Mouse (Mus musculus): Measurements from ENCODE around the gene C730034F03Rik. TPM values are rescaled to one million over a fixed set of nuclear protein-coding genes. Genes with fewer than 3 reads are reported as not detected.
A peak's percentile ranks its signal among the peaks of the same experiment; 100 is the strongest.
"Not testable (repeated sequence)": the region's sequence is repeated elsewhere in the genome, so short reads cannot be mapped to it uniquely, and the experiment has no call there.

C730034F03Rik gene
- polyA plus RNA-seq, 1 experiment from 2014 or later, result 1.9 TPM

- DNase-seq (ENCODE audit: low spot score, missing footprints), result peak; percentile 90
- H3K4me1 ChIP-seq (ENCODE audit: control insufficient read depth, insufficient read depth, low read length), result peaks cover 10% of the 10 kb centered on the region
- peak overlapping the region; percentile 83 for H3K9ac ChIP-seq (ENCODE audit: low read length)
- H3K27me3 ChIP-seq (ENCODE audit: control insufficient read depth, insufficient read depth, low read length), result no peaks in the 10 kb centered on the region
- no peaks in the 10 kb centered on the region for H3K9me3 ChIP-seq (ENCODE audit: control insufficient read depth, low read length)
- H3K4me2 ChIP-seq, result peak overlapping the region; percentile 90
- WGBS, result 4% methylated on average over 22 of the region's 22 CpGs
- H3K27ac ChIP-seq (ENCODE audit: low read depth, low read length), result no peak overlapping the region; the same call in 1 of the 2 replicates
- peak; percentile 67 for ATAC-seq (ENCODE audit: low FRiP score)
- peak overlapping the region; percentile 81 for H3K4me3 ChIP-seq (ENCODE audit: low read depth, low read length)
- H3K36me3 ChIP-seq (ENCODE audit: control insufficient read depth, insufficient read depth, low read length), result peaks cover 4% of the 10 kb centered on the region; the same call in 1 of the 2 replicates
Observed at GRCm38 (mm10) chr15:89428821-89429351, 503 bp upstream of the C730034F03Rik start.

GRCm38 (mm10) chr15:89430341-89430740, 952 bp downstream of the C730034F03Rik start:
- no peaks in the 10 kb centered on the region for H3K9me3 ChIP-seq (ENCODE audit: control insufficient read depth, low read length)
- DNase-seq (ENCODE audit: low spot score, missing footprints) (peak; percentile 85), ATAC-seq (ENCODE audit: low FRiP score) (no peak)
- H3K4me2 ChIP-seq, result peak overlapping the region; percentile 90
- H3K4me1 ChIP-seq (ENCODE audit: control insufficient read depth, insufficient read depth, low read length), result peaks cover 10% of the 10 kb centered on the region
- 47% methylated on average over 6 of the region's 6 CpGs for WGBS
- H3K36me3 ChIP-seq (ENCODE audit: control insufficient read depth, insufficient read depth, low read length), result peaks cover 4% of the 10 kb centered on the region; the same call in 1 of the 2 replicates
- peak overlapping the region; percentile 81 for H3K4me3 ChIP-seq (ENCODE audit: low read depth, low read length)
- peak overlapping the region; percentile 92 for H3K27ac ChIP-seq (ENCODE audit: low read depth, low read length)
- peak overlapping the region; percentile 83 for H3K9ac ChIP-seq (ENCODE audit: low read length)
- H3K27me3 ChIP-seq (ENCODE audit: control insufficient read depth, insufficient read depth, low read length), result no peaks in the 10 kb centered on the region

- H3K4me2 ChIP-seq; H3K27ac ChIP-seq (ENCODE audit: low read depth, low read length); H3K9me3 ChIP-seq (ENCODE audit: control insufficient read depth, low read length); H3K4me1 ChIP-seq (ENCODE audit: control insufficient read depth, insufficient read depth, low read length); H3K27me3 ChIP-seq (ENCODE audit: control insufficient read depth, insufficient read depth, low read length); H3K4me3 ChIP-seq (ENCODE audit: low read depth, low read length); H3K36me3 ChIP-seq (ENCODE audit: control insufficient read depth, insufficient read depth, low read length); ATAC-seq (ENCODE audit: low FRiP score); H3K9ac ChIP-seq (ENCODE audit: low read length): not testable (repeated sequence)
- DNase-seq (ENCODE audit: low spot score, missing footprints), result peak; percentile 71
- WGBS, result 82% methylated on average over 7 of the region's 9 CpGs
Observed at GRCm38 (mm10) chr15:89430771-89431170, 1.4 kb downstream of the C730034F03Rik start.

- Histone ChIP-seq H3K9ac (ENCODE audit: low read length) (no peak overlapping the region), H3K4me2 (no peak overlapping the region), H3K9me3 (ENCODE audit: control insufficient read depth, low read length) (no peaks in the 10 kb centered on the region), H3K4me3 (ENCODE audit: low read depth, low read length) (no peak overlapping the region), H3K27ac (ENCODE audit: low read depth, low read length) (no peak overlapping the region), H3K27me3 (ENCODE audit: control insufficient read depth, insufficient read depth, low read length) (no peaks in the 10 kb centered on the region), H3K4me1 (ENCODE audit: control insufficient read depth, insufficient read depth, low read length) (peaks cover 10% of the 10 kb centered on the region), H3K36me3 (ENCODE audit: control insufficient read depth, insufficient read depth, low read length) (peaks cover 3% of the 10 kb centered on the region; the same call in 1 of the 2 replicates)
- DNase-seq (ENCODE audit: low spot score, missing footprints) (peak; percentile 64), ATAC-seq (ENCODE audit: low FRiP score) (no peak)
- WGBS, result 87% methylated on average over 3 of the region's 3 CpGs
Observed at GRCm38 (mm10) chr15:89431271-89431670, 1.9 kb downstream of the C730034F03Rik start.

- Histone ChIP-seq H3K4me1 (ENCODE audit: control insufficient read depth, insufficient read depth, low read length) (peaks cover 10% of the 10 kb centered on the region), H3K36me3 (ENCODE audit: control insufficient read depth, insufficient read depth, low read length) (no peaks in the 10 kb centered on the region; the same call in 1 of the 2 replicates), H3K4me2 (no peak overlapping the region), H3K27me3 (ENCODE audit: control insufficient read depth, insufficient read depth, low read length) (no peaks in the 10 kb centered on the region), H3K4me3 (ENCODE audit: low read depth, low read length) (no peak overlapping the region), H3K9me3 (ENCODE audit: control insufficient read depth, low read length) (no peaks in the 10 kb centered on the region), H3K27ac (ENCODE audit: low read depth, low read length) (no peak overlapping the region), H3K9ac (ENCODE audit: low read length) (no peak overlapping the region)
- ATAC-seq (ENCODE audit: low FRiP score) (no peak), DNase-seq (ENCODE audit: low spot score, missing footprints) (peak; percentile 41)
- WGBS, result 90% methylated on average over 6 of the region's 6 CpGs
Observed at GRCm38 (mm10) chr15:89431806-89432205, 2.4 kb downstream of the C730034F03Rik start.

- H3K4me3 ChIP-seq (ENCODE audit: low read depth, low read length), result no peak overlapping the region
- H3K9ac ChIP-seq (ENCODE audit: low read length), result no peak overlapping the region
- no peaks in the 10 kb centered on the region for H3K9me3 ChIP-seq (ENCODE audit: control insufficient read depth, low read length)
- no peaks in the 10 kb centered on the region for H3K36me3 ChIP-seq (ENCODE audit: control insufficient read depth, insufficient read depth, low read length)
- no peaks in the 10 kb centered on the region for H3K27me3 ChIP-seq (ENCODE audit: control insufficient read depth, insufficient read depth, low read length)
- ATAC-seq (ENCODE audit: low FRiP score) (no peak), DNase-seq (ENCODE audit: low spot score, missing footprints) (no peak)
- H3K4me1 ChIP-seq (ENCODE audit: control insufficient read depth, insufficient read depth, low read length), result peaks cover 10% of the 10 kb centered on the region
- no peak overlapping the region for H3K27ac ChIP-seq (ENCODE audit: low read depth, low read length)
- 76% methylated on average over 4 of the region's 4 CpGs for WGBS
- no peak overlapping the region for H3K4me2 ChIP-seq
Observed at GRCm38 (mm10) chr15:89432946-89433345, 3.6 kb downstream of the C730034F03Rik start.

- Histone ChIP-seq H3K4me2 (no peak overlapping the region), H3K9ac (ENCODE audit: low read length) (no peak overlapping the region), H3K27me3 (ENCODE audit: control insufficient read depth, insufficient read depth, low read length) (no peaks in the 10 kb centered on the region), H3K36me3 (ENCODE audit: control insufficient read depth, insufficient read depth, low read length) (no peaks in the 10 kb centered on the region), H3K9me3 (ENCODE audit: control insufficient read depth, low read length) (no peaks in the 10 kb centered on the region), H3K4me1 (ENCODE audit: control insufficient read depth, insufficient read depth, low read length) (peaks cover 4% of the 10 kb centered on the region; the same call in 1 of the 2 replicates), H3K27ac (ENCODE audit: low read depth, low read length) (no peak overlapping the region), H3K4me3 (ENCODE audit: low read depth, low read length) (no peak overlapping the region)
- ATAC-seq (ENCODE audit: low FRiP score), result no peak
- WGBS, result 81% methylated on average over 3 of the region's 3 CpGs
- DNase-seq (ENCODE audit: low spot score, missing footprints), result no peak
Observed at GRCm38 (mm10) chr15:89434136-89434535, 4.7 kb downstream of the C730034F03Rik start.

- no peak overlapping the region for H3K27ac ChIP-seq (ENCODE audit: low read depth, low read length)
- WGBS, result 83% methylated on average over 5 of the region's 5 CpGs
- no peaks in the 10 kb centered on the region for H3K4me1 ChIP-seq (ENCODE audit: control insufficient read depth, insufficient read depth, low read length)
Observed at GRCm38 (mm10) chr15:89435878-89436277, 6.5 kb downstream of the C730034F03Rik start.

GRCm38 (mm10) chr15:89442486-89443070, 13.2 kb downstream of the C730034F03Rik start:
- Histone ChIP-seq H3K9me3 (ENCODE audit: control insufficient read depth, low read length) (no peaks in the 10 kb centered on the region), H3K27ac (ENCODE audit: low read depth, low read length) (no peak overlapping the region), H3K4me2 (no peak overlapping the region), H3K4me1 (ENCODE audit: control insufficient read depth, insufficient read depth, low read length) (no peaks in the 10 kb centered on the region), H3K9ac (ENCODE audit: low read length) (no peak overlapping the region), H3K27me3 (ENCODE audit: control insufficient read depth, insufficient read depth, low read length) (no peaks in the 10 kb centered on the region), H3K4me3 (ENCODE audit: low read depth, low read length) (no peak overlapping the region), H3K36me3 (ENCODE audit: control insufficient read depth, insufficient read depth, low read length) (no peaks in the 10 kb centered on the region)
- ATAC-seq (ENCODE audit: low FRiP score) (no peak), DNase-seq (ENCODE audit: low spot score, missing footprints) (peak; percentile 83)
- 43% methylated on average over 8 of the region's 8 CpGs for WGBS

More at GRCm38 (mm10) chr15:89435878-89436277, 6.5 kb downstream of the C730034F03Rik start:
- H3K36me3 ChIP-seq (ENCODE audit: control insufficient read depth, insufficient read depth, low read length), result no peaks in the 10 kb centered on the region
- ATAC-seq (ENCODE audit: low FRiP score), result no peak
- H3K9ac ChIP-seq (ENCODE audit: low read length), result no peak overlapping the region
- peak; percentile 65 for DNase-seq (ENCODE audit: low spot score, missing footprints)
- H3K4me2 ChIP-seq, result no peak overlapping the region
- no peak overlapping the region for H3K4me3 ChIP-seq (ENCODE audit: low read depth, low read length)
- no peaks in the 10 kb centered on the region for H3K27me3 ChIP-seq (ENCODE audit: control insufficient read depth, insufficient read depth, low read length)
- H3K9me3 ChIP-seq (ENCODE audit: control insufficient read depth, low read length), result no peaks in the 10 kb centered on the region

Data from midbrain, embryonic 11.5 days (tissue).